Mouse (Mus musculus): Measurements from ENCODE around the gene Hist1h4d.

GRCm38 (mm10) chr13:23536076-23536822 lies 45.1 kb upstream of the Hist1h4d start:
- TF ChIP-seq CTCF (IDR thresholded peaks at IDR 0.05): no peak
- TF ChIP-seq POLR2A (IDR thresholded peaks at IDR 0.05; ENCODE audit: insufficient read depth, low read depth, low read length): no peak
- TF ChIP-seq EP300 (IDR thresholded peaks at IDR 0.05; ENCODE audit: insufficient read depth, low read depth, low read length): no peak

All from heart, adult 2 months (tissue).